Mouse (Mus musculus) embryonic facial prominence, embryonic 10.5 days (tissue): ENCODE measurements at regions not wholly inside any gene's neighbourhood (a gene's known extent, or its start where the extent isn't known, plus 50 kb on each side); places are given as distances from the start of the nearest gene placed in this dataset.
A peak's percentile ranks its signal among the peaks of the same experiment; 100 is the strongest.

ENCODE experiments used
- DNase-seq: peaks from one replicate; pipeline ENCODE4 v3.0.0-alpha.2; 2017; ENCODE audit warnings: low spot score
- H3K27ac ChIP-seq: fragments of 300-500 bp; sonication (generic); replicated peaks from 2 replicates; pipeline ENCODE4 v1.5.1; 2016; ENCODE audit warnings: mild to moderate bottlenecking
- H3K27me3 ChIP-seq: fragments of 300-500 bp; sonication (generic); replicated peaks from 2 replicates; pipeline ENCODE4 v1.6.1; 2016; ENCODE audit warnings: low read depth, mild to moderate bottlenecking; ENCODE audit not compliant: poor library complexity, severe bottlenecking
- H3K36me3 ChIP-seq: fragments of 300-500 bp; sonication (generic); replicated peaks from 2 replicates; pipeline ENCODE4 v1.6.1; 2016; ENCODE audit warnings: mild to moderate bottlenecking, moderate library complexity
- H3K4me1 ChIP-seq: fragments of 300-500 bp; sonication (generic); 2 replicates; pipeline ENCODE4 v1.6.1; 2016
- H3K4me3 ChIP-seq: fragments of 300-500 bp; sonication (generic); 2 replicates; pipeline ENCODE4 v1.5.1; 2016; ENCODE audit warnings: mild to moderate bottlenecking, moderate library complexity
- H3K9me3 ChIP-seq: fragments of 300-500 bp; sonication (generic); 2 replicates; pipeline ENCODE4 v1.6.1; 2016; ENCODE audit warnings: mild to moderate bottlenecking
- WGBS: fragments of 180-500 bp; shearing (Covaris S2); methylation state at CpG from one replicate; pipeline ENCODE4 v1.1.7; 2016; 5-methylcytosine and 5-hydroxymethylcytosine counted together

DNA sequence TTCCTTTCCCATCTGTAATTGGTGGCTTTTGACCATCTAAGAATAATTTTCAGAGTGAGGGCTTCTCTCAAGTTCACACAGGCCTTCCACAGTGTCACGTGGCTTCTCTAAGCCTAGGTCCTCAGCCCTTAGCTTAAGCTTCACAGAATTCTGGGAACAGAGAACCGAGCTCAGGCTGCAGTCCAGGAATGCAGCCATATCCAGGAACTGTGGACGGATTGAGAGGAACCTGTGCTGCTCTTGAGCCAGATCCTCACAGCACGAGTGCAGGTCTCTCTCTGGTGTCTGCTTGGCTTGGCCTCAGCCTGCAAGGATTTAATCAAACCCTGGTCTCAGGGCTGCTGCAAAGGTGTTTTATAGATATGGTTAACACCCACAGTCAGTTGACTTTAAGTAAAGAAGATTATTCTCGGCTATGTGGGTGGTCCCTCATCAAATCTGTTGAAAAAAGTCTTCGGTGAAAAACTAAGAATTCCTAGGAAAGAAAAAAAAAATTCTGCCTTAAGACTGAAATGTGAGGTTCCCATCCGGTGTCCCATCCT, 127.8 kb downstream of the Mis18a start:
- no peaks in the 10 kb centered on the region for H3K36me3 ChIP-seq
- WGBS, result 85% methylated on average over 7 of the region's 7 CpGs

DNA sequence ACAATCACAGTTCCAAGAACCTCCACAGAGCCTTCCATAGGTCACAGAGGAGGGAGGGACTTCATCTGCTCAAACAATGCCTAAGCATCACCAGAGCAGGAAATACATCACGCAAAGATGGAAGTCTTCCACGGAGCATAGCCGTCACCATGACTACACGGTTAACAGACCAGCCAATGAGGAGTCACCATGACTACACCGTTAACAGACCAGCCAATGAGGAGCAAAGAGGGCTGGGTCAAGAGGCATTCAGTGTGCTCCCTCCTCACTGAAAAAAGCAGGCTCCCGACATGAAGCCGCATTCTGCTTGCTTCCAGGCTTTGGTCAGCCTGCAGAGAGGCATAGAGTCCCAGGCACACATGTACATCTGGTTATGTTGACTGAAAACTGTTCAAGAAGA, 128.5 kb downstream of the Mis18a start:
- no peak for DNase-seq
- Histone ChIP-seq H3K36me3 (no peaks in the 10 kb centered on the region), H3K4me1 (no peaks in the 10 kb centered on the region; the same call in 1 of the 2 replicates), H3K4me3 (no peak overlapping the region), H3K27ac (no peak overlapping the region), H3K27me3 (no peaks in the 10 kb centered on the region), H3K9me3 (peaks cover 12% of the 10 kb centered on the region; the same call in 1 of the 2 replicates)
- 85% methylated on average over 7 of the region's 7 CpGs for WGBS

More for the DNA sequence above, 127.8 kb downstream of the Mis18a start:
- Histone ChIP-seq H3K4me3 (no peak overlapping the region), H3K27ac (no peak overlapping the region), H3K27me3 (no peaks in the 10 kb centered on the region), H3K9me3 (peaks cover 12% of the 10 kb centered on the region; the same call in 1 of the 2 replicates), H3K4me1 (no peaks in the 10 kb centered on the region; the same call in 1 of the 2 replicates)
- DNase-seq, result no peak

DNA sequence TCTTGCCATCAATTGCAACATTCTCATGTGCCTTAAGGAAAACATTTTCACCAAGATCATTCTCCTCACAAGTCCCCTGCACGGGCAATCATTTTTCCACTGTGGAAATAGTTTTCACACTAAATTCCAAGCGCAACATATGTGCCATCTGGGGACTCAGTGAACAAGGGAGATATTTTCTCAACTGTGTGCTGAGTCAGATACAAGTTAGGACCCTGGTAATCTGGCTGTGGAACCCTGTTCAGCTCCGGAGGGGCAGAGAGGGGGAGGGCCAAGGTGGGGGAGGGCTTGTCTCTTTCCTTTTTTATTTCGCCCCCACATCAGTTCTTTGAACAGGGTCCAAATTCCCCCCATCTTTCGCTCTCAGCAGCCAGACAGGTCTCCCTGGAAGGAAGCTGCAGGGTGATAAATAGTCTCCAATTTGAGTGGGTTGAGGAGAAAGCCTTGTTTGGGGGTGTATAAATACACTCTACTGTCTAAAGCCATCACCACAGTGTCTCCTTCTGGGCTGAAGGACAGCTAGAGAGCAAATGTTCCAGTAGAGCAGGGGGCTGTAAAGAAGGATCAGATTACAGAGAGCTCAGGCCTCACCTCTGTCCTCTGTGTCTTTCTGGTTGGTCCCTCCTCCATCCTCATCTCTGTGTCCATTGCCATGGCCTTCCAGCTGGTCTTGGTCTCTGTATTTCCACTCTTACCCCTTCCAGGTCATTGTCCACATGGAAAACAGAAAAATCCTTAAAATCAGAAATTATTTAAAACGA, 134.3 kb downstream of the Mis18a start:
- Histone ChIP-seq H3K4me3 (no peak overlapping the region), H3K27ac (no peak overlapping the region; the same call in 1 of the 2 replicates), H3K9me3 (0 out of 2 replicates have a peak, but pooled peaks cover 8% of the 10 kb centered on the region), H3K36me3 (no peaks in the 10 kb centered on the region), H3K27me3 (no peaks in the 10 kb centered on the region), H3K4me1 (peaks cover 9% of the 10 kb centered on the region)
- 83% methylated on average over 6 of the region's 6 CpGs for WGBS
- no peak for DNase-seq

DNA sequence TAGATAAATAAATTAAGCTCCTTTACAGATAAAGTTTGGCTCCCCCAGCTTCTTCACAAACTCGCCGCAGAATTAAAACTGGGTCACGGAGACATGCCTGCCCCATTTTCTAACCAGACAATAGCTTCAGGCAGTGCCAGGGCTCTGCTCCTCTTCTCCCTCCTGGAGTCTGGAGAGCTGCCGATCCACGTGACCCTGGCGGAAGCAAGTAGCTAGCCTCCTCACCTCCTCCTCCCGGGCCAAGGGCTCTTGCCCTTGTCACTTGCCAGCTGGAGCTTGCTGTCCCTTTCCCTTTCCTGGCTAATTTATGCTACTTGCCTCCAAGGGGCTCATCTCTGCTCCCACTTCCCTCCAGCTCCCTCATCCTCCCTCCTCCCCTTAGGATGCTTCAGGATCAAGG, 142.0 kb downstream of the Mis18a start:
- no peak for DNase-seq
- no peak overlapping the region for H3K27ac ChIP-seq
- peaks cover 7% of the 10 kb centered on the region; the same call in 1 of the 2 replicates for H3K4me1 ChIP-seq
- 93% methylated on average over 7 of the region's 7 CpGs for WGBS
- H3K27me3 ChIP-seq, result no peaks in the 10 kb centered on the region
- H3K36me3 ChIP-seq, result no peaks in the 10 kb centered on the region
- no peak overlapping the region for H3K4me3 ChIP-seq
- peaks cover 8% of the 10 kb centered on the region; the same call in 1 of the 2 replicates for H3K9me3 ChIP-seq

DNA sequence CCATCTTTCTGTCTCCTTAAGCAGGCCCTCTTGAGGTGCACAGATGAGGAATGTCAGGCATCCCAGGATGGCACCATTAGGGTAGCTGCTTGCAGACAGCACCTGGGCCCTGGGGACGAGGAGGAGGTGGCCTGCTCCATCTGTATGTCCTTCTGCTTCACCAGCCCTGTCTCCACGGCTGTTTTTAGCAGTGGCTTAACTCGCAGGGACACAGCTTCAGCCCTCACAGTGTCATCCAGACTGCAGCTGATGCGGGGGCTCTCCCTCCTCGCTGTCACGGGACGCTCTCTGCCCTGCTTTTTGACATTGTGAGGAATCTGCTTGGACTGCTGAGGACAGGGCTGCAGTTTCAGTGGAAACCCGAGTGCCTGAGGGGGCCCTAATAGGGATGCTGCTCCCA, 146.8 kb downstream of the Mis18a start:
- H3K27me3 ChIP-seq, result no peaks in the 10 kb centered on the region
- WGBS, result 57% methylated on average over 8 of the region's 8 CpGs
- peaks cover 7% of the 10 kb centered on the region; the same call in 1 of the 2 replicates for H3K4me1 ChIP-seq
- H3K4me3 ChIP-seq, result no peak overlapping the region
- H3K27ac ChIP-seq, result 0 out of 2 replicates have a peak overlapping the region, but pooled peaks have one; percentile 48
- H3K36me3 ChIP-seq, result no peaks in the 10 kb centered on the region
- H3K9me3 ChIP-seq, result no peaks in the 10 kb centered on the region; the same call in 1 of the 2 replicates
- DNase-seq, result no peak

DNA sequence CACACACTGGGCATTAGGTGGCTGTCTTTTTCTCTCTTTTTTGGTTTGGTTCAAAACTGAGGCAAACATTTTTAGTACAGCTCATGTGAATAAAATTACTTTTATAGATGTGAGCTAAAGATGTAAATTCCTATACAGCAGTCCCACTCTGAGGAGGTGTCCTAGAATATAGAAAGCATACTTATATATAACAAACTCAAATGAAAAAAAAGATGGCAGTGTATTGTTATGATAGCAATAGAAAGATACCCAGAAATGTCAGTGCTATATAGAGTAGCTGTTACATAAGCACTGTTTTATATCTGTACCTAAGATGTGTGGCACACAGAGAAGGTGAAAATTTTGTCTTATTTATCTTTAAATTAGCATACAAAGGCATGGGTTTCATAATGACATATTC, 156.1 kb downstream of the Mis18a start:
- H3K4me3 ChIP-seq, result no peak overlapping the region
- no peak overlapping the region for H3K27ac ChIP-seq
- no peaks in the 10 kb centered on the region for H3K4me1 ChIP-seq

DNA sequence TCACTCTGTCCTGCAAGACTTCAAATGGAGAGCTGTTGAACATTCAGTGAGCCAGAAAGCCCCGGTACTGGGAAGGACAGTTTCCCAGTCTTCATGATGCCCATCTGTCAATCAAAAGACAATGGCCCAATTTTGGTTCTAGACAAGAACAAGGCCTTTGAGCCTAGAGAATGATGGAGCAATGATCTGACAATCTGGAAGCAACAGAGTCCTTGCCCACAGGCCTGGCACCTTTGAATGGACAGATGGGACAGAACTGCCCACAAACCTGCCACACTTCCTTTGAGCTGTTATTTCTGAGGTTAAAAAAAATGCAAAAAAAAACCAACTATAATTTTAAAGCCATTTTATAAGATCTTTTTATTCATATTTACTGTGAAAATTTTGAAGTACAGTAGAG, 157.4 kb downstream of the Mis18a start:
- no peak for DNase-seq
- Histone ChIP-seq H3K9me3 (no peaks in the 10 kb centered on the region), H3K27ac (no peak overlapping the region), H3K27me3 (no peaks in the 10 kb centered on the region), H3K4me1 (no peaks in the 10 kb centered on the region), H3K36me3 (no peaks in the 10 kb centered on the region), H3K4me3 (no peak overlapping the region)
- WGBS, result 88% methylated on average over 1 of the region's 1 CpGs

More for the DNA sequence above, 156.1 kb downstream of the Mis18a start:
- Histone ChIP-seq H3K27me3 (no peaks in the 10 kb centered on the region), H3K9me3 (no peaks in the 10 kb centered on the region), H3K36me3 (no peaks in the 10 kb centered on the region)
- DNase-seq, result no peak

DNA sequence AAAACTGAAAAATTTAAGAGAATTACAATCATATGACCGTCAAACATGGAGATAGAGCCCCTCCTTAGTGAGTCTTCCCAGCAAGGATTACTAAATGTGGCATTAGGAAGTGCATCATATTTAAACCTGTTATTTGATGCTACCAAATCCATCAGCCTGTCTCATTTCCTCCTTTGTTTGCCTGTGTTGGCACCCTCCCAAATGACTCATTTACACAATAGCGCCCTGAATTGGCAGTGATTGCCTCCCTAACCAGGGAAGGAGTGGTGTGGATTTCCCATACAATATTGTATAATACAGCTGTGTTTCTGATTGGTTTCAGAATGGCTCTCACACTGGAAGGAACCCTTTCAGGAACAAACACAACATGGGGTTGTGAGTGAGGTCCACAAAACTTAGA, 162.0 kb downstream of the Mis18a start:
- 85% methylated on average over 2 of the region's 2 CpGs for WGBS
- DNase-seq, result no peak
- Histone ChIP-seq H3K9me3 (no peaks in the 10 kb centered on the region), H3K36me3 (no peaks in the 10 kb centered on the region), H3K27me3 (no peaks in the 10 kb centered on the region), H3K4me1 (no peaks in the 10 kb centered on the region), H3K27ac (no peak overlapping the region), H3K4me3 (no peak overlapping the region)

DNA sequence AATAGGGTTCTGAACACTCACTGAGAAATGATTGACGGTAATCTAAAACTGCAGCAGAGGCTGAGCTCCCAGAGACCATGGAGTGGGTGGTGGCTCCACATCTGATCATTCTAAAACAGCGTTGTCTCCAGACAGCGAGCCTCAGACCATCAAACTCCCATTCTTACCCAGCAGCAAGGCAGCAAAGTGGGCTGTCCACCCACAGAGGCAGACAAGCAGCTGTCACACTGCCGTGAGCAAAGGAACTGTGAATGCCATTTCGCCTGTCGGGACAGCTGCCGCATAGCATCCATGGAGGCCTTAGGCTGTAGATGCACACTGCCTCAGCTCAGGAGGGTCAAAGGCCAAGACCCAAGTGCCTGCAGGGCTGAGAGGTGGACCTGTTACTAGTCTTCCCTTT, 167.3 kb downstream of the Hunk start:
- no peak for DNase-seq
- Histone ChIP-seq H3K4me1 (peaks cover 18% of the 10 kb centered on the region), H3K27me3 (no peaks in the 10 kb centered on the region), H3K4me3 (no peak overlapping the region), H3K27ac (no peak overlapping the region), H3K9me3 (peaks cover 7% of the 10 kb centered on the region; the same call in 1 of the 2 replicates), H3K36me3 (no peaks in the 10 kb centered on the region)
- WGBS, result 82% methylated on average over 7 of the region's 7 CpGs

DNA sequence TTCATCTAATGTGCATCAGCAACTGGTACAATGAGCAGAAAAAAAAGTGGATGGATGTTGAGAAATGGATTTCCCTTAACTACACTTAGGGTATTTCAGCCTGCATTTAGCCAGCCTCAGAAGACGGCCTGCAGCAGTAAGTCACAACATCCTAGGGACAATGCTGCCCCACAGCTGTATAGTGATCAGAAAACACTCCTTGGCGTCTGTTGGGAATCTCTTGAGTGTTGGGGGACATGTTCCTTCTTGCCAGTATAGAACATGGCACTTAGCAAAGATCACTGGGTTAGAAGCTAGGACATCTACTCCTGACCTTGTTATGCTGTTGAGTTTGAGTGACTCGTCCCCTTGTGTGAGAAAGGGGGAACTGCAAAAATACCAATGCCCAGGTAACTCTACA, 165.2 kb downstream of the Hunk start:
- H3K36me3 ChIP-seq, result no peaks in the 10 kb centered on the region
- no peaks in the 10 kb centered on the region for H3K27me3 ChIP-seq
- 75% methylated on average over 3 of the region's 3 CpGs for WGBS
- no peak for DNase-seq
- peaks cover 7% of the 10 kb centered on the region; the same call in 1 of the 2 replicates for H3K9me3 ChIP-seq
- no peak overlapping the region for H3K27ac ChIP-seq
- H3K4me3 ChIP-seq, result no peak overlapping the region
- H3K4me1 ChIP-seq, result peaks cover 27% of the 10 kb centered on the region

DNA sequence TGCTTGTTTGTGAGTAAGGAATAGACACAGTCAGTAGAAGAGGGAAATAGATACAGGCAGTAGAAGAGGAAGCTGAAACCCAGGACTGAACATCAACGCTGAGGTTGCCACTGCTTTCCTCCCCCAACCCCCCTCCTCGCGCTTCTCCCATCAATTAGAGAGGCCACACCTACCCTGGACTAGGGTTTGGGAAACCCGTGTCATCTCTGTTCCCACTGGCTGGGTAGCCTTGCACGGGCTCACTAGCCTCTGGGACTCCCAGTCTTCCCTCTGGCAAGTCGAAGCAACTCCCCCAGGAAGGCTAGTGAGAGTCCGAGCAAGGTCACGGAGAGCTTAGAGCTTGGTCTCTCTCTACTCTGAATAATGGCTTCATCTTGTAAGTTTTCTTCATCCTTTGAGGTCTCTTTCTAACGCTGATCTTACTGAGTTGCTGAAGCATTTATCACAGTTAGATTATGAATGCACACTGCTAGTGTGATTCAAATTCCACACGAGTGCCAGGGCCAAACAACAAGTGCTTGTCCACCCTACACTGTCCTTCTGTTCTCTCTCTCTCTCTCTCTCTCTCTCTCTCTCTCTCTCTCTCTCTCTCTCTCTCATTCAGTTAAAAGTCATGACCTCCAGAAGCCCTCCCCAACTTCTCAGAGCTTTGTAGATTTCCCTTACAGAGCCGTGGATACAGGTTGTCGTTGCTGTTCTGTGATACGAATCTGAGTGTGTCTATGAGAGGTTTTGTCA, 164.4 kb downstream of the Hunk start:
- H3K36me3 ChIP-seq, result no peaks in the 10 kb centered on the region
- no peak for DNase-seq
- H3K4me3 ChIP-seq, result no peak overlapping the region
- 0 out of 2 replicates have a peak overlapping the region, but pooled peaks have one; percentile 21 for H3K27ac ChIP-seq
- H3K27me3 ChIP-seq, result no peaks in the 10 kb centered on the region
- H3K4me1 ChIP-seq, result peaks cover 35% of the 10 kb centered on the region
- 73% methylated on average over 13 of the region's 13 CpGs for WGBS
- H3K9me3 ChIP-seq, result peaks cover 7% of the 10 kb centered on the region; the same call in 1 of the 2 replicates
